Mouse (Mus musculus) neural tube, embryonic 15.5 days (tissue): Measurements from ENCODE around the gene 5730409E04Rik. TPM values are rescaled to one million over a fixed set of nuclear protein-coding genes. Genes with fewer than 3 reads are reported as not detected.
A peak's percentile ranks its signal among the peaks of the same experiment; 100 is the strongest.

Experiments used
- ATAC-seq: fragments of 200-750 bp; cut with Nextera tagmentation; 2 replicates; pipeline ENCODE4 v1.8.0; 2017; ENCODE audit warnings: mild to moderate bottlenecking, moderate TSS enrichment, moderate library complexity; ENCODE audit not compliant: low FRiP score
- H3K27ac ChIP-seq: fragments of 300-500 bp; sonication (generic); replicated peaks from 2 replicates; pipeline ENCODE4 v1.5.1; 2015; ENCODE audit warnings: mild to moderate bottlenecking, inconsistent platforms
- H3K27me3 ChIP-seq: fragments of 300-500 bp; sonication (generic); replicated peaks from 2 replicates; pipeline ENCODE4 v1.6.1; 2015; ENCODE audit warnings: inconsistent platforms
- H3K36me3 ChIP-seq: fragments of 300-500 bp; sonication (generic); 2 replicates; pipeline ENCODE4 v1.6.1; 2015; ENCODE audit warnings: inconsistent platforms
- H3K4me1 ChIP-seq: fragments of 300-500 bp; sonication (generic); 2 replicates; pipeline ENCODE4 v1.6.1; 2015; ENCODE audit warnings: inconsistent platforms
- H3K4me2 ChIP-seq: fragments of 300-500 bp; sonication (generic); 2 replicates; pipeline ENCODE4 v1.6.1; 2015; ENCODE audit warnings: inconsistent platforms, mild to moderate bottlenecking, moderate library complexity
- H3K4me3 ChIP-seq: fragments of 300-500 bp; sonication (generic); replicated peaks from 2 replicates; pipeline ENCODE4 v1.5.1; 2015; ENCODE audit warnings: mild to moderate bottlenecking, inconsistent platforms
- H3K9ac ChIP-seq: fragments of 300-500 bp; sonication (generic); replicated peaks from 2 replicates; pipeline ENCODE4 v1.6.1; 2015; ENCODE audit warnings: mild to moderate bottlenecking, inconsistent platforms
- H3K9me3 ChIP-seq: fragments of 300-500 bp; sonication (generic); replicated peaks from 2 replicates; pipeline ENCODE4 v1.6.1; 2016; ENCODE audit warnings: inconsistent platforms
- WGBS: fragments of 180-500 bp; shearing (Covaris S2); methylation state at CpG from one replicate; pipeline ENCODE4 v1.1.7; 2015; ENCODE audit warnings: mixed read lengths; 5-methylcytosine and 5-hydroxymethylcytosine counted together
- polyA plus RNA-seq: library from polyadenylated mRNA; unstranded; fragments of >200 nt; fragmentation: Nextera tagmentation; extraction: Ambion mirVana; gene quantifications from 2 replicates; pipeline ENCODE4 v1.2.1, GENCODE M21; 2015

The 5730409E04Rik gene
- 14.9 and 19.1 TPM in 2 replicates for polyA plus RNA-seq

GRCm38 (mm10) chr4:126609606-126610181 lies at the start of gene 5730409E04Rik:
Gene 5730409E04Rik, plus strand, starts transcription at chr4:126609818.
- H3K36me3 ChIP-seq = peaks cover 6% of the 10 kb centered on the region; the same call in 1 of the 2 replicates
- H3K27ac ChIP-seq = peak within 1 kb of the TSS; percentile 74
- no peaks in the 10 kb centered on the region for H3K27me3 ChIP-seq
- under 1% methylated on average over 48 of the region's 48 CpGs for WGBS
- ATAC-seq = peak; percentile 93
- no peaks in the 10 kb centered on the region for H3K9me3 ChIP-seq
- H3K4me1 ChIP-seq = peaks cover 14% of the 10 kb centered on the region
- peak within 1 kb of the TSS; percentile 75 for H3K9ac ChIP-seq
- peak within 1 kb of the TSS; percentile 89 for H3K4me2 ChIP-seq
- H3K4me3 ChIP-seq = peak within 1 kb of the TSS; percentile 65

- no peak overlapping the region for H3K27ac ChIP-seq
- no peak for ATAC-seq
These were observed 45.8 kb upstream of the 5730409E04Rik start for GRCm38 (mm10) chr4:126563798-126564197.

GRCm38 (mm10) chr4:126567243-126567642 lies 42.4 kb upstream of the 5730409E04Rik start:
- no peaks in the 10 kb centered on the region for H3K27me3 ChIP-seq
- no peak overlapping the region for H3K27ac ChIP-seq
- H3K4me1 ChIP-seq = no peaks in the 10 kb centered on the region
- H3K36me3 ChIP-seq = no peaks in the 10 kb centered on the region
- no peak for ATAC-seq
- H3K4me3 ChIP-seq = no peak overlapping the region
- WGBS = 97% methylated on average over 4 of the region's 4 CpGs
- no peaks in the 10 kb centered on the region for H3K9me3 ChIP-seq
- H3K9ac ChIP-seq = no peak overlapping the region
- no peak overlapping the region for H3K4me2 ChIP-seq

More at GRCm38 (mm10) chr4:126563798-126564197, 45.8 kb upstream of the 5730409E04Rik start:
- H3K36me3 ChIP-seq = no peaks in the 10 kb centered on the region
- no peaks in the 10 kb centered on the region for H3K27me3 ChIP-seq
- 95% methylated on average over 6 of the region's 6 CpGs for WGBS
- no peaks in the 10 kb centered on the region for H3K9me3 ChIP-seq
- no peaks in the 10 kb centered on the region for H3K4me1 ChIP-seq
- H3K9ac ChIP-seq = no peak overlapping the region
- H3K4me2 ChIP-seq = no peak overlapping the region
- H3K4me3 ChIP-seq = no peak overlapping the region

DNA sequence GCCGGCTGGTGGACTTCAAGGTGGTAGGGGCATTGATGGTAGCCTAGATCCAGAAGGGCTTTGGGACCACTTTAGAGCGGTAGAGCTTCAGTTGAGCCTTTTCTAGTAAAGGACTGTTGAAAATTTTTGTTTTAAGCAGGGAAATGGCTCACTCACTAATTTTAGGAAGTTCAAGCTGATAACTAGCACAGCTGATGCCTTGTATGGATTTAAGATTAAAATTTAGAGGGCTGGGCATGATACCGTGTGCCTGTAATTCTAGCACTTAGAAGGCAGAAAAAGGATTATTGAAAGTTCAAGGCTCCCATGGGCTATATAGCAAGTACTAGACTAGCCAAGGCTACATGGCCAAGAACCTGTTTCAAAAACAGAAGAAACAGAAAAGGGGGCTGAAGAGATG lies 39.8 kb upstream of the 5730409E04Rik start:
- Histone ChIP-seq H3K9ac (no peak overlapping the region), H3K4me1 (no peaks in the 10 kb centered on the region), H3K4me2 (no peak overlapping the region), H3K4me3 (no peak overlapping the region), H3K36me3 (peaks cover 6% of the 10 kb centered on the region), H3K9me3 (no peaks in the 10 kb centered on the region), H3K27ac (no peak overlapping the region), H3K27me3 (no peaks in the 10 kb centered on the region)
- WGBS = 96% methylated on average over 3 of the region's 3 CpGs
- no peak for ATAC-seq

GRCm38 (mm10) chr4:126576281-126576680 lies 33.3 kb upstream of the 5730409E04Rik start:
- Histone ChIP-seq H3K4me1 (no peaks in the 10 kb centered on the region), H3K4me3 (no peak overlapping the region), H3K9ac (no peak overlapping the region), H3K36me3 (peaks cover 8% of the 10 kb centered on the region), H3K9me3 (no peaks in the 10 kb centered on the region), H3K4me2 (no peak overlapping the region), H3K27me3 (no peaks in the 10 kb centered on the region), H3K27ac (no peak overlapping the region)
- WGBS = 93% methylated on average over 5 of the region's 5 CpGs
- ATAC-seq = no peak

DNA sequence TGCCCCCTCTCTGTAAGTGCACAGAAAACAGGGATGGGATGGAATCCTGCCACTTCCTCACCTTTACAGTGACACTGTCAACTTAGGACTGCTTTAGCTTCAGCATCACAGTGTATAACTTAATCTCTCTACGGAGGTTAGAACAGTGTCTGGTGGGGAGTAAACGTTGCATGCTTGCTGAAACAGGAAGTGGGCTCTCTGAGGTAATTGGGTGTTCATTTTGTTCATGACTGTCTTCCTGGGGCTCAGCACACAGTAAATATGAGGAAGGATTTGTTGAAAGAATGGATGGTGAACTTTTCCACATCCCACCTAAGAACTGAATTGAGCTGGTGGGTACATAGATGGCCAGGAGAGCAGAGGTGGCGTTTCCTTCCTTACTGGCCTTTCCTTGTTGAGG lies 31.7 kb upstream of the 5730409E04Rik start:
- Histone ChIP-seq H3K4me1 (no peaks in the 10 kb centered on the region), H3K9me3 (no peaks in the 10 kb centered on the region), H3K4me2 (no peak overlapping the region), H3K36me3 (peaks cover 8% of the 10 kb centered on the region), H3K9ac (no peak overlapping the region), H3K27ac (no peak overlapping the region), H3K27me3 (no peaks in the 10 kb centered on the region), H3K4me3 (no peak overlapping the region)
- WGBS = 96% methylated on average over 3 of the region's 3 CpGs
- ATAC-seq = no peak

DNA sequence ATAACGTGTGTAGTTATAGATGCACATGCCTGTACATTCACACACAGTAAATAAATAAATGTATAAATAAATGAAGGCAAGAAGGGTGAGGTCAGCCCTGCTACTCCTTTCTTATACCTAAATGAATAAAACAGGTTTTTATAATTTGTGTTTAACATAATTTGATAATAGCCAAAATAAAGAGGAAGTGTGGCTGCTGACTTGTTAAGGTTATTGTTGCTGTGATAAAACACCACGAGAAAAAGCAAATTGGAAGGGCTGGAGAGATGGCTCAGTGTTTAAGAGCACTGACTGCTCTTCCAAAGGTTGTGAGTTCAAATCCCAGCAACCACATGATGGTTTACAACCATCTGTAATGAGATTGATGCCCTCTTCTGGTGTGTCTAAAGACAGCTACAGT lies 30.5 kb upstream of the 5730409E04Rik start:
- no peaks in the 10 kb centered on the region for H3K27me3 ChIP-seq
- 89% methylated on average over 2 of the region's 2 CpGs for WGBS

DNA sequence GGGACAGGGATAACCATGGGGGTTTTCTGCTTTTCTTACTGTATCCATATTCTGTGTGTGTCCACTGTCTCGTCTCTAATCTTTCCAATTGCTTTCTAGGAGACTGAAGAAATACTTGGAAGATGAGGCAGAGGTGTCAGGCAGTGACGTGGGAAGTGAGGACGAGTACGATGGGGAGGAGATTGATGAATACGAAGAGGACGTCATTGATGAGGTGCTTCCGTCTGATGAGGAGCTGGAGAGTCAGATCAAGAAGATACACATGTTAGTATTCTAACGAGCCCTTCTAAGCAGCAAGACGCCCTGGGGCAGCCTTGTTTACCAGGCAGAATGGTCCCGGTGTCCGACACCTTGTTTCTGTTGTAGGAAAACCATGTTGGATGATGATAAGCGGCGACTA lies 23.9 kb upstream of the 5730409E04Rik start:
- Histone ChIP-seq H3K36me3 (peaks cover 14% of the 10 kb centered on the region), H3K27ac (no peak overlapping the region), H3K4me3 (no peak overlapping the region), H3K4me2 (no peak overlapping the region), H3K4me1 (no peaks in the 10 kb centered on the region), H3K9me3 (no peaks in the 10 kb centered on the region), H3K27me3 (no peaks in the 10 kb centered on the region), H3K9ac (no peak overlapping the region)
- 97% methylated on average over 13 of the region's 13 CpGs for WGBS
- ATAC-seq = no peak

More for the DNA sequence above, 30.5 kb upstream of the 5730409E04Rik start:
- H3K27ac ChIP-seq = no peak overlapping the region
- no peaks in the 10 kb centered on the region for H3K9me3 ChIP-seq
- no peak for ATAC-seq
- no peak overlapping the region for H3K9ac ChIP-seq
- no peak overlapping the region for H3K4me3 ChIP-seq
- H3K4me2 ChIP-seq = no peak overlapping the region
- peaks cover 6% of the 10 kb centered on the region for H3K36me3 ChIP-seq
- H3K4me1 ChIP-seq = no peaks in the 10 kb centered on the region

GRCm38 (mm10) chr4:126592039-126592438 lies 17.6 kb upstream of the 5730409E04Rik start:
- Histone ChIP-seq H3K36me3 (0 out of 2 replicates have a peak, but pooled peaks cover 4% of the 10 kb centered on the region), H3K9ac (no peak overlapping the region), H3K4me2 (no peak overlapping the region), H3K4me3 (no peak overlapping the region), H3K27me3 (no peaks in the 10 kb centered on the region), H3K4me1 (no peaks in the 10 kb centered on the region), H3K27ac (no peak overlapping the region), H3K9me3 (no peaks in the 10 kb centered on the region)
- no peak for ATAC-seq
- WGBS = 93% methylated on average over 6 of the region's 6 CpGs

DNA sequence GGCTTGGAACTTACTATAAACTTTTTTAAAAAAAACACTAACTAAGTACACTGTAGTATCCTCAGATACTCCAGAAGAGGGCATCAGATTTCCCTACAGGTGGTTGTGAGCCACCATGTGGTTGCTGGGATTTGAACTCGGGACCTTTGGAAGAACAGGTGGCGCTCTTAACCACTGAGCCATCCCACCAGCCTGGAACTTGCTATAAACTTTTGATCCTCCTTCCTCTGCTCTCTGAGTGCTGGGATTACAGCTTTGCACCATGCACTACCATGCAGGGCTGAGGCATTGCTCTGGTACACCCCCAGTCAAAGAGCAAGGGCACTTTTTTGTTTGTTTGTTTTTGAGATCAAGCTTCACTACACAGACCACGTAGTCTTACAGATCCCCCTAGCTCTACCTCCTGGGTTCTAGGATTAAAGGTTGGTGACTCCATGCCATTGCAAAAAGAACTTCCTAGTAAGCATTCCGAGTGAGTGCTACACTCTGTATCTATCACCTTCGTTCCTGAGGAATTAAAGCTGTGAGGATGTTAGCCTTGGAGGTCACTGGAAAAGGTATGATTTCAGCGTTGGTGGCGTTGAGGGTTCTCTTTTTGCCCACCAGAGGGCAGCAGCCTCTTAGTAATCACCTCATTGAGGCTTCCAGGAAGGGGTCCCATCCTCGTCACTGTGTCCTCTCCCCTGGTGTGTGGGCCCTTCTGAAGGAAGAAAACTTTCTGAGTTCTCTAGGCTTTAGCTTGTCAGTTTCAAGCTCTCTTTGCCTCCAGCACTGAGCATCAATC lies 9.5 kb upstream of the 5730409E04Rik start:
- Histone ChIP-seq H3K9me3 (no peaks in the 10 kb centered on the region), H3K36me3 (no peaks in the 10 kb centered on the region), H3K27me3 (no peaks in the 10 kb centered on the region; the same call in 1 of the 2 replicates), H3K4me2 (no peak overlapping the region), H3K4me1 (peaks cover 8% of the 10 kb centered on the region), H3K9ac (no peak overlapping the region), H3K27ac (no peak overlapping the region), H3K4me3 (no peak overlapping the region)
- ATAC-seq = no peak
- 32% methylated on average over 8 of the region's 8 CpGs for WGBS

DNA sequence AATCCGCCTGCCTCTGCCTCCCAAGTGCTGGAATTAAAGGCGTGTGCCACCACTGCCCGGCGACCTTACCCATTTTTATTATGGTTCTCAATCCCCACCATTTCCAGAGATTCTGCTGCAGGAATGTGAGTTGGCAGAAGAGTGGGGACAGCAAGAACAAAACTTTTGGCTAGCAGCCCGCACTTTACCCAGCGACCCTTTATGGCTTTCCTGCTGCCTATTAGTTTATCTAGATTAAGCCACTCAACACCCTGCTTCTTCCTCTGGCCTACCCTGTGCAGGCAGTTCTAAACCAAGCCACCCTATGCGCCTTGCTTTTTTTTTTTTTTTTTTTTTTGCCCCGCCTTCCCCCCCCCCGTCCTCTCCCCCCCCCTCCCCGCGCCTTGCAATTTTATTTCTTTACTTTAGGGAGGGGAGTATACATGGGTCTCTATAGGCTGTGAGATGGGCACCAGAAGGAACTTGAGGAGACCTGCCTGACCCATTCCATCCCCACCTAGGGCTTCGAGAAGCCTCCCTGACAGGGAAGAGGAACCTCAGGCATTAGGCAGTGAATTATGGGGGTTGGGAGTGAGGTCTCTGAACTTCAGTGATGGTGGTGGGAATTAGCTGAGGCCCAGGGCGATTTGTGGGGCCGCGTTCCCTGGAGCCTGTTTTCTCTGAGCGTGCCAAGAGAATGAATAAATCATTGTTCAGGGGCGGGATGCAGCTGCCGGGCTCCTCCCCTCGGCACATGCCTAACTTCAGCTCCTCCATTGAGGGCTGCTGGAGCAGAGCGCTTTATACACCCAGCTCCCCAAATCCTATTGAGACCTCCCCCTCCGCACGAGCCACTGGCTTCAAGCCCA lies 7.8 kb upstream of the 5730409E04Rik start:
- peaks cover 8% of the 10 kb centered on the region for H3K4me1 ChIP-seq
- WGBS = 26% methylated on average over 20 of the region's 22 CpGs
- H3K4me2 ChIP-seq = peak overlapping the region; percentile 47
- H3K36me3 ChIP-seq = no peaks in the 10 kb centered on the region
- H3K9me3 ChIP-seq = no peaks in the 10 kb centered on the region
- H3K27me3 ChIP-seq = no peaks in the 10 kb centered on the region; the same call in 1 of the 2 replicates
- H3K27ac ChIP-seq = no peak overlapping the region
- H3K4me3 ChIP-seq = peak overlapping the region; percentile 11; the same call in 1 of the 2 replicates
- peak; percentile 61; the same call in 1 of the 2 replicates for ATAC-seq
- H3K9ac ChIP-seq = no peak overlapping the region
